ENCODE assay signal across 21 mouse cellular contexts in the genomic region with DNA sequence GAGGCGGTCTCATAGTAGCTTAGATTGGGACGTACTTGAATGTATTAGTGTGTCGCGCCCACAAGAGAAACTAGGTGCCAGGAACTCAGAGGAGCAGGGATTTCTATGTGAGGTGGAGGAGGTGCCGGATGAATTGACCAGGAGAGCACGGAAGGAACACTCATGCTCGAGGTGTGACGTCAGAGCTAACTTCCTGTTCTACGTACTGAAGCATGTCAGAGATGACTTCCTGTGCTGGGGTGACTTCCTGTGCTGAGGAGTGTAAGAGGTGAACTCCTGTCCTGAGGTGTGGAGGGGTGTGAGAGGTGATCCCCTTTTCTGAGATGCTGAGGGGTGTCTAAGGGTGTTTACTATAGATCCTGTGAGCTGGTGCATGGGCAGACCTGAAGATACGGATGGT. TPM values are rescaled to one million over a fixed set of nuclear protein-coding genes. Genes with fewer than 3 reads are reported as not detected.
DNase-seq lines count a peak whose midpoint lies in the region; ATAC-seq and TF ChIP-seq lines count a peak whose summit lies in the region.
"Had no signal": no experiment of that assay in that cellular context is flagged by ENCODE, and none has a peak within 500 bp of the region (broad histone marks: within the 10 kb centered on the region; RNA-seq: fewer than 3 reads in every experiment).

No protein-coding gene starts in this region.

- no peak for TF ChIP-seq EP300 in heart, adult 2 months (IDR thresholded peaks at IDR 0.05; ENCODE audit: insufficient read depth, low read depth, low read length)

- no peak for TF ChIP-seq POLR2A in heart, adult 2 months (IDR thresholded peaks at IDR 0.05; ENCODE audit: insufficient read depth, low read depth, low read length)

- peaks cover 27% of the 10 kb centered on the region for H3K4me1 ChIP-seq in heart, adult 2 months (ENCODE audit: control insufficient read depth, insufficient read depth, low read length)

- DNase-seq in heart, adult 2 months = no peak
- no peak for DNase-seq in heart, postnatal 10 days
- DNase-seq in A20 (ENCODE audit: low read depth, low spot score) (peak; percentile 24), ZHBTc4 (ENCODE audit: low read depth, low spot score) (peak; percentile 12)
- DNase-seq in retina, postnatal 1 day = no peak
- DNase-seq in left cerebral cortex, postnatal 25 days (ENCODE audit: low spot score in 2 of 2) = no peak
- no peak for DNase-seq in left cerebral cortex, postnatal 14 days (ENCODE audit: low spot score in 2 of 2)
- DNase-seq: adrenal gland, postnatal 25 days; cerebellum, adult 9-10 months; liver, embryonic 13.5 days; right cerebral cortex, postnatal 25 days; thymus, adult 18-20 months had no signal

- H3K36me3 ChIP-seq in heart, adult 2 months (ENCODE audit: control insufficient read depth, insufficient read depth, low read length) = peaks cover 23% of the 10 kb centered on the region
- H3K36me3 ChIP-seq: neural tube, embryonic 12.5 days had no signal

- no peak overlapping the region for H3K4me3 ChIP-seq in heart, adult 2 months
- H3K4me3 ChIP-seq: embryonic facial prominence, embryonic 15.5 days; forebrain, embryonic 10.5 days; hindbrain, embryonic 13.5 days; limb, embryonic 12.5 days; liver, embryonic 13.5 days; neural tube, embryonic 12.5 days had no signal

- peak; percentile 68; the same call in 1 of the 2 replicates for ATAC-seq in monocyte, adult 5-6 weeks (replicated peaks; ENCODE audit: insufficient number of reproducible peaks, low FRiP score, low TSS enrichment, poor library complexity, severe bottlenecking)
- ATAC-seq: intestine, embryonic 16.5 days; midbrain, embryonic 16.5 days had no signal

- no peak overlapping the region for H3K9ac ChIP-seq in heart, adult 2 months (ENCODE audit: low read depth, low read length)
- H3K9ac ChIP-seq: embryonic facial prominence, embryonic 15.5 days; hindbrain, embryonic 13.5 days; limb, embryonic 12.5 days; liver, embryonic 13.5 days; neural tube, embryonic 12.5 days had no signal

- intact Hi-C loops in heart, adult 2 months (cut with DNase I) = loop anchor here (10.0 kb wide), 1 partner anchor 57 kb away; no protein-coding TSS in a partner anchor
- intact Hi-C loops in heart, postnatal 10 days (cut with DNase I) = no loop called here
- intact Hi-C loops in left cerebral cortex, postnatal 25 days (cut with DNase I) = no loop called here
- intact Hi-C loops in left cerebral cortex, postnatal 14 days (cut with DNase I) = no loop called here

- 69% methylated on average over 10 of the region's 10 CpGs for WGBS in heart, adult 2 months

- no peak for TF ChIP-seq CTCF in heart, adult 2 months (IDR thresholded peaks at IDR 0.05)

- no peaks in the 10 kb centered on the region for H3K27me3 ChIP-seq in heart, adult 2 months (ENCODE audit: control insufficient read depth, insufficient read depth, low read length)
- H3K27me3 ChIP-seq: embryonic facial prominence, embryonic 15.5 days; hindbrain, embryonic 13.5 days; limb, embryonic 12.5 days; liver, embryonic 13.5 days; neural tube, embryonic 12.5 days had no signal

- peak overlapping the region; percentile 33; the same call in 1 of the 2 replicates for H3K27ac ChIP-seq in heart, adult 2 months
- H3K27ac ChIP-seq: embryonic facial prominence, embryonic 15.5 days; forebrain, embryonic 10.5 days; hindbrain, embryonic 13.5 days; kidney, postnatal 0 days; limb, embryonic 12.5 days; liver, embryonic 13.5 days; neural tube, embryonic 12.5 days had no signal

- peaks cover 8% of the 10 kb centered on the region for H3K79me2 ChIP-seq in heart, adult 2 months (replicated peaks; ENCODE audit: control insufficient read depth, insufficient read depth, low read length)

RNA-seq across cellular contexts. Expression of a gene that starts 22.5 kb away (rescaled TPM):
- 10 to 100 TPM; 81.6 to 85.5 TPM for total RNA-seq in heart, adult 2 months (2021)
- polyA plus RNA-seq in heart, adult 2 months (2012; rRNA removed) = 20.5 and 31.2 TPM in 2 replicates
- total RNA-seq in heart, postnatal 10 days (2021) = 100 to 1,000 TPM in 1 of 2 experiments, 10 to 100 TPM in 1; 95.7 to 103 TPM
- total RNA-seq in monocyte, adult 5-6 weeks (2017) = 9.6 to 28.7 TPM (median 14.5 TPM) in 3 replicates
- 100 to 1,000 TPM; 395 to 402 TPM for total RNA-seq in left cerebral cortex, postnatal 25 days (2021)
- 100 to 1,000 TPM; 351 to 380 TPM for total RNA-seq in left cerebral cortex, postnatal 14 days (2021)

Comparison
In these comparisons a context has a peak if more than half of its experiments do, and no peak if none do; other contexts are left out.
1. DNase-seq: peak in A20 (single experiment) and ZHBTc4 (single experiment); none in heart, adult 2 months (0 of 2), heart, postnatal 10 days (0 of 2), retina, postnatal 1 day (single experiment), left cerebral cortex, postnatal 25 days (0 of 2) and left cerebral cortex, postnatal 14 days (0 of 2).